Mouse (Mus musculus) ES-E14 (cell line): ENCODE measurements around the gene Slc15a4.

Experiments used
- CHD2 ChIP-seq: IDR thresholded peaks from 2 replicates; pipeline ENCODE4 v1.6.1; 2014; ENCODE audit warnings: mild to moderate bottlenecking, low read depth, low read length, inconsistent platforms
- MAFK ChIP-seq: IDR thresholded peaks from 2 replicates; pipeline ENCODE4 v1.6.1; 2014; ENCODE audit warnings: mild to moderate bottlenecking, low read depth, low read length, inconsistent platforms; ENCODE audit not compliant: insufficient read depth
- ZC3H11A ChIP-seq: IDR thresholded peaks from 2 replicates; pipeline ENCODE4 v1.6.1; 2012; ENCODE audit warnings: low read depth, mild to moderate bottlenecking, inconsistent platforms, low read length, borderline replicate concordance
- ZNF384 ChIP-seq: IDR thresholded peaks from 2 replicates; pipeline ENCODE4 v1.6.1; 2012; ENCODE audit warnings: low read depth, low read length, inconsistent platforms

- TF ChIP-seq ZNF384 (no peak), ZC3H11A (no peak), CHD2 (no peak), MAFK (no peak)
Measured at GRCm38 (mm10) chr5:127658257-127658656, 25.6 kb upstream of the Slc15a4 start.
